Mouse (Mus musculus): Measurements from ENCODE around the gene Sdc1.

- TF ChIP-seq CTCF (IDR thresholded peaks at IDR 0.05; ENCODE audit: low read depth) (no peak), EP300 (IDR thresholded peaks at IDR 0.05; ENCODE audit: low read depth) (no peak)
Measured at GRCm38 (mm10) chr12:8771844-8772380, 789 bp downstream of the Sdc1 start.

Measured in liver, postnatal 0 days (tissue).